Mouse (Mus musculus): Measurements from ENCODE around the gene Mak.

Gene Mak

DNA sequence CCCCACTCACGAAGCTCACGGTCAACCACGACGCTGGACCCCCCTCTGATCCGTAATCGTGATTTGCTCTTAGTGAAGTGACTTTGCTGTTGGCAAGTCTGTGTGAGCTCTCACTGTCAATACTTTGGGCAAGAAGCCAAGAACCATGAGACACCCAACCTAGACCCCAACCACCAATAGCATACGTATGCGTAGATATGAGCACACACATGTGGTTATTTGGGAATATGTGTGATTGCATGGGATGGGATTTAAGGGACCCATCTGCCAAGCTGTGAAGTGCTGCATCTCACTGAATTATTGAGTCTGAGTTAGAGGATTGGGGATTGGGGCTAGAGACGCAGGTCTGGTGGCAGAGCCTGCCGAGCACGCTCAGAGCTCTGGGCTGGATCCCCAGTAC lies 7.9 kb downstream of the Mak start:
- no peak for DNase-seq (ENCODE audit: low spot score)

DNA sequence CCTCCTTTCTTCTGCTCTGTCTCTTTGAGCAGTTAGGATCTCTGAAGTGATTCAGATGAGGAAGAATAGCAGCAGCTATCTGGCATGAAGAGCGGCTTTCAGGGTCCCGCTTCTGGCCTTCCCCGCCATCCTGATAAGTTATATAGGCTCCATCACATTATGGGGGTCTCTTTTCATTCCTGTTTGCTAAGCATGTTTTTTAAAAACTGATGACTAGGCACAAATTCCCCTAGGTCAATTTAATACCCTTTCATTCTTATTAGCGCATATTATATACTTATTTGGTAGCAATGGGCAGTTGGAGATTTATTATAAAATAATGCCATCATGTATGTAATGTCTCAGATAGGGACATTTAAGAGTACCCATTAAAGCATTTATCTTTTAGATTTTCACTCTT lies 11.9 kb downstream of the Mak start:
- DNase-seq (ENCODE audit: low spot score) = no peak

DNA sequence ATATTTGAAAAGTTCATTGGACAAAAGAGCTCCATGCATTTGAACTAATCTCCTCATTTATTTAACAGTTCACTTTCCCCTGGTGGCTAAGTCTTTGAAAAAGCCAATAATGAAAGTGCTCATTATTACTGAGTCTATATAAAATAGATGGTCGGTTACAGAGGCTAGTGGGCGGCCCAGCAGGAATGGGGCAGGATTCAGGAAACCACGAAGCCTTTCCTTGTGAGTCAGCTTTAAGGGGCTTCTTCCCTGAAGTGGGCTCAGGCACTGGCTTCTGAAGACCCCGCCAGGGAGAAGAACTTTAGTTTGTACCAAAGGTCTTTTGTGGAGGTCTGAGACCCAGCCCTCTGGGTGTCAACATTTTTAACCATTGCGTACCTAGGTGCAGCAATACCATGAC lies 27.5 kb downstream of the Mak start:
- DNase-seq (ENCODE audit: low spot score) = no peak

- no peak for DNase-seq (ENCODE audit: low spot score)
Measured at GRCm38 (mm10) chr13:41047280-41047679, 32.2 kb downstream of the Mak start.

DNA sequence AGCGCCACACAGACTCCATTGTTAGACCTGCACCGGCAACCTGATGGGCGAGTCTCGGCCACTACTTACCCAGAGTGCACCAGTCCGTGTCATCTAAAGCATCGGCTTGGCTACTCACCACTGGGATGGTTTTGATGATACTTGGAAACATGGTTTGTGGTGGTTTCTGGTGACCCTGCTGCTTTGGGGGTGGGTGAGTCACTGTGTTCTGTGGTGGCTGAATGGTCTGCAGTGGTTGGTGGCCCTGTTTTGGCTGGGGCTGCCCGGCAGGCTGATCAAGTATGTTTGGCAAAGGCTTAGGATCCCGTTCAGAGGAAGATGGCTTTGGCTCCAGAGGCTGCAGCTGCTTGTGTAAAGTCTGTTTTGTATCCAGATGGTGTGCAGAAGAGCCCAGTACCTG lies 33.6 kb downstream of the Mak start:
- DNase-seq (ENCODE audit: low spot score) = no peak

DNA sequence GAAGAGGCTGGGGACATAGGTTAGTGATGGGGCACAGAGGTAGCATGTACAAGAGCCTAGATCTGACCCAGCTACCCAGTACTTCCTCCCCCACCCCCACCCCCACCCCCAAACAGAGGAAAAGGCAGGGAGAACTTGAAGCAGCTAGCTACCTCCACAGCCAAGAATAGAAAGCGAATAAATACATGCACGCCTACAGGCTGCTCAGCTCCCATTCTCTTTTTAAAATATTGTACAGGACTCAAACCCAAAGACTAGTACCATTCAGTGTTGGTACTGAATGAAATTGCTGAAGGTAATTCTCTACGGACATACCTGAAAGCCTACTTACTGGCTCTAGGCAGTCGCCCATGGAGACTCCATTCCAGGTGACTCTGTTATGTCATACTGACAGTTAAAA lies 37.0 kb downstream of the Mak start:
- no peak for DNase-seq (ENCODE audit: low spot score)

DNA sequence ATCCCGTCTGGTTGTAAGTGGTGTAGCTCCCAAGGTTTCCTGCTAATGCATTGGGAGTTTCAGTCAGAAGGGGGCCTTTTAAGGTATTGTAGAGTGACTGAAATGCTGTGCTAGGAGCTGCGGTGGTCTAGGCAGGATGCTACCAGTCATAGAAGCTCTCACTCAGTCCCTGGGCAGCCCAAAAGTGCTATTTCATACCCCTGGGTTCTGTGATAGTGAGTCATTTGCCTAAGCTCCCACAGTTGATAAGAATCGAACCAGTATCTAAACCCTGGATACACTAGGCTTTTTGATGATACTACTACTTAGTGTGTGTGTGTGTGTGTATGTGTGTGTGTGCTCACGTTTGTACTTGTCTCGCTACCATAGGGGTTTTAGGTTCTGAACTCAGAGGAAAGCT lies 49.4 kb downstream of the Mak start:
- DNase-seq (ENCODE audit: low spot score) = no peak

- DNase-seq (ENCODE audit: low spot score) = no peak
Measured at GRCm38 (mm10) chr13:41022099-41022498, 57.4 kb downstream of the Mak start.

GRCm38 (mm10) chr13:41021607-41022006 lies 57.9 kb downstream of the Mak start:
- no peak for DNase-seq (ENCODE audit: low spot score)

DNA sequence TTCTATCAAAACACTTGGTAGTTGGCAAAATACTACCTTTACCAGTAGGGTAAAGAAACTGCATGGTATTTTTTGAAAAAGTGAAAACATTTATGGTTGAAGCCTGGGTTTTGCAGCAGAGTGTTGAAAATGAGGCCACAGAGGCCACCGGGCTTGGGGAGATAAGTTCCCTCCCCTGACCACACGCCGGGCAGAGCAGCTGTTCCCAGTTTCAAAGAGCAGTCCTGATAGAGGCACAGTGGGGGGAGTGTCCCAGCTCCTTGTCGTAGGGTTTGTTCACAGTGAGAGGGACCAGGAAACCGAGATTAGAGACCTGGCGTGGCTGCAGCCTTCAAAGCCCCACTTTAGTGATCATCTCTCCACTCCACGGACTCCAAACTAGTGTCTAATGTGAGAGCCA lies 59.0 kb downstream of the Mak start:
- DNase-seq (ENCODE audit: low spot score) = no peak

DNA sequence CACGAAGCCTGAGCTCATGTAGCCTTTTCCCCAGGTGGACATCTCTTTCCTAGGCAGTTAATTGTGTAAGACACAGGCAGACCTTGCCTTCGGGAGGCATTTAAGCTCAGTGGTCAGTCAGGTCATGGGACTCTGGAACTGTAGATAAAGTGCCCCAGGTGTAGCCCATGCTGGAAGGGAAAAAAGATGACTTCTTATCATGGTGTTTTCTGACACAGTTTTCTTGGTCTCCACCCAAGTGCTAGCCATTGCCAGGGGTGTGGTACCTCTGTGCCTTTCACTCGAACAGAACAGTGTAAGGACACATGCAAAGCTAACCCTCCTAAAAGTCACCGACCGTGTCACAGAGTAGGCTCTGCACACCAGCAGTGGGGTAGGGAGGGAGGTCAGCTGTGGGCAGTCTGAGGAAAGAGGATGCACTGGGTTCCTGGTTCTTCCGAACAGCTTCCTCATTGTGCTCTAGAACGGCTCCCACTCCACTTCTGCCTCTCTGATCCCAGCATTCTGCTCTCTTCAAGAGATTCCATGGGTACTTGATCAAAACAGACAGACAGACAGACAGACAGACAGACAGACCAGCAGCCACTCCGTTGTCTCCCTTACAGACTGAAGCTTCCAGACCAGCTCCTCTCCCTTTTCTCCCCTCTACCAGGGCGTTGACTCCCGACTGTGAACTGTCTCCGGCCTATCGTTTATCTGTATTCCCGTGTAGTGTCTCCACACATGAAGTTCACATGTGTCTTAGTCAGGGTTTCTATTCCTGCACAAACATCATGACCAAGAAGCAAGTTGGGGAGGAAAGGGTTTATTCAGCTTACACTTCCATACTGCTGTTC lies 60.5 kb downstream of the Mak start:
- no peak for DNase-seq (ENCODE audit: low spot score)

DNA sequence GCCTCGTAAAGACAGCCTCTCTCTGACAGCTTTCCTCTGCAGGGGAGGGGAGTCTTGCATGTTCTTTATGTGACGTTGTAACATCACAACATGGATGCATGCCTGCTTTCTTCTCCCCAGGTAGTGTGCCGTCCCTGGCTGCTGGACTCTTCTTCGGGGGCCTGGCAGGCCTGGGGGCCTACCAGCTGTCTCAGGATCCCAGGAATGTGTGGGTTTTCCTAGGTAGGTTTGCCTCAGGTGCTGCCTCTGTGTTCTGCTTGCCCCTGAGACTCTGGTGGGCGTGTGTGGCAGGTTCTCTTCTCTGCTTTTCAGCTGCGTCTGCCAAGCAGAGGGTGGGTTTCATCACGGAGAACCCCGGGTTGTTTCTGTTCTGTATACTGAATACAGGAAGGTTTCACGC lies 61.3 kb downstream of the Mak start:
- DNase-seq (ENCODE audit: low spot score) = no peak

DNA sequence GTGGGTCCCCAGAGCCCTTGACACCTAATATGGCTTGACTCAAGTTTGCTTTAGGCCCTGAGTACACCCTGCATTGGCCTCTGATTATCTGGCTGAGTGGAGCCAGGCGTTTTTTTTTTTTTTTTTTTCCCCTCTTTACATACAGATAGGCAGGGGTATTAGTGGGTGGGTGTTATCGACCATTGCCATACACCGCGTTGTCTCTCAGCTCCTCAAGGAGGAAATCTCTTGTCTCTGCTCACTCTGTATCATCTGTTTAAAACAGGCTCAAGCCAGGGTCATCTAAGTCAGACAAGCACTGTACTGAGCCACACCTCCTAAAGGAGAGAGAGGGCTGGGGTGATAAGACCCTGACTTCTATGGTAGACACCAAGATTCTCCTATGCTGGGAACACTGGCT lies 61.7 kb downstream of the Mak start:
- DNase-seq (ENCODE audit: low spot score) = no peak

DNA sequence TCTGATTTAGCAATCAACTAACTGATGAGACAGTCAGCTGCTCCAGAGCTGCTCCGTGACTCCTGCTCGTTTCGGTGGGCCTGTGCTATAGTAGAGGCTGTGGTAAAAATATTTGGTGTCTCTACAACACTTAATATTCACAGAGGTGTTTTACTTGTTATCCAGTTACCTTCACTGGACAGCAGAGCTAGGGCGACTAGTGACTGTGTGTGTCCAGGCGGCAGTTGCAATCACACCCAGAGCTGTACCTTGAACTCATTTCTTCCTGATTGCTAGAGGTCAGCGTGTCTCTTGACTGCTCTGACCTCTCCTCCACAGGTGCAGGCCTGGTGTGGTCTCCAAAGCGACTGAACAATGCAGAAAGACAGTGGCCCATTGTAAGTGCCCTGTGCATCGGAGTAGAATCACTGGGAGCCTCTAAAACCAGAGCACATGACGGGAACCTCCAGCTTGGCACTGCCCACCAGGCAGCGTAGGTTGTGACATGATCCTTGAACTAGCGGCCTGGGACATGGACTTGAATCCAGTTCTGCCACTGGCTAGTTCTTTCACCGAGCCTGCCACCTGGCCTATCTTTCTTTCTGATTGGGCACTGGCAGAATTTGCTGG lies 62.6 kb downstream of the Mak start:
- DNase-seq (ENCODE audit: low spot score) = no peak

DNA sequence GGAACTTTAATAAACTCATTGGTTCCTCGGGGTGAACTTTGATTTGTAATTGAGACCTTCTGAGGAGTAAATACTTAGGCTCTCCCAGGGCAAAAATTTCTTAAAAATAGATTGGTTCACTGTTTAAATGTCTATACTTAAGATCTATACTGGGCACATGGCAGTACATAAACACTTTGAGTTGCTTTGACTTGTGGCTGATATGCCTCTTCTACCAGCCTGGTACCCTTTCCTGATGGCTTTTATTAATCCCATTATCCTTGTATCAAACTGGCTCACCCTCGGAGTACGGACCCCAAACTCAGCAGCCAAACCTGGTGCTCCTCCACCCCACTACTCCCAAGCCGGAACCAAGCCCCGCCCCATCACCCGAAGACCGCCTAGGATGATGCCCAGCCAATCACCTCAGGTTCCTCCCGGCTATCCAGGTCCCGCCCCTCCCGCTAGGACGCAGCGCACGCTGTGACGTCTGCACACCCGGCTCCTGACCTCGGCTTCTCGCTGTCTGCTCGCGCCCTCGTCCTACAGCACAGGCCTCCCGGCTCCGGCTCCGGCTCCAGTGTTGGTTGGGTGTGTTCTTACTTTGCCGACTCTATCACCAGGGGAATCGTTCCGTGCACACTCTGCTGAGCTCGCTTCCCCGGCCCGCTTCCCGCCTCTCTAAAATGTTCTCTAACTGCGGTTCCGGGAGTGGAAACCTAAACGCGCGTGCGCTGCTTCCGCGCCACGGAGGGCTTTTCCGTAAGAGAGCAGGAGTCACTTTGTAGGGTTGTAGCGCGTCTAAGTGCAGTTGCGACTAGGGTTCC lies 63.5 kb downstream of the Mak start, which contains the start of gene Tmem14c:
Tmem14c (plus strand) TSS at position 464 of the 806 bp plus-strand sequence.
- peak; percentile 88 for DNase-seq (ENCODE audit: low spot score)

DNA sequence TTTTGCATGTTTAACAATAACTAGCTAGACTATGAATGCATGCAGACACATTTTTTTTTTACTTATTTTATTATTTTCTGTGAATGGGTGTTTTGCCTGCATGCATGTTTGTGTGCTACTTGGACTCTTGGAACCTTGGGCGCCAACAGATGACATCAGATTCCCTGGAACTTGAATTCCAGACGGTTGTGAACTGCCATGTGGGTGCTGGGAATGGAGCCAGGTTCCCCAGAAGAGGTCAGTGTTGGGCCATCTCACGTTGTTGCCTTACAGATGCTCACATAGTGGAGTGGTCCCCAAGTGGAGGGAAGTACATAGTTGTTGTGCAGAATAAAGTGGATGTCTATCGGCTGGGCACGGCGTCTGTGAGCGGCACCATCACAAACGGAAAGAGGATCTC lies 70.6 kb downstream of the Mak start:
- no peak for DNase-seq (ENCODE audit: low spot score)

DNA sequence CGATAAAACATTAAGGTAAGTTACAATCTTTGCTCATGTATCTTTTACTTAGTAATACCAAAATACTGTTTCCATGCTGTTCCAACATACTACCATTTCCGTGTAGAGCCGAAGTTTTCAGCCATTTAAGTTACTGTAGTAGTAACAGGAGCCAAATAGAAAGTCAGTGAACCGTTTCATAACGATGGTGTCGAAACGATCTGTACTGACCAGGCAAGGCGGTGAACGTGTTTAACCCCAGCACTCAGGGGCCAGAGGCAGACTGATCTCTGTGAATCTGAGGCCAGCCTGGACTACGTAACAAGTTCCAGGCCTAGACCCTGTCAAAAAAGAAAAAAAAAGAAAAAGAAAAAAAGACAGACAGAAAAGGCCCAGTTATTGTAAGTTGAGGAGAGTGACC lies 71.2 kb downstream of the Mak start:
- DNase-seq (ENCODE audit: low spot score) = no peak

GRCm38 (mm10) chr13:41006244-41006643 lies 73.3 kb downstream of the Mak start:
- no peak for DNase-seq (ENCODE audit: low spot score)

DNA sequence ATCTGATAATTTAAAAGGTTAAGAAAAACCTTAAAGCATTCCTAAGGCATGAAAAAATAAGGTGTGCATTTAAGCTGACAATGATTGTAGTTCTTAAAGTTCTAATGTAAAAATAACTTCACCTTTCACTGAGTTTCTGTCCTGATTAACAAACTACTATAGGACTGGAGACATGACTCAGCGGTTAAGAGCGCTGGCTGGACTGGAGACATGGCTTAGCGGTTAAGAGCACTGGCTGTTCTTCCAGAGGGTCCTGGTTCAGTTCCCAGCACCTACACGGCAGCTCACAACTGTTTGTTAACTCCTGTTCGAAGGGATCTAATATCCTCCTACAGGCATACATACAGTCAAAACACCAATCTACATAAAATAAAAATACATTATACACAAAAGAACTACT lies 77.5 kb downstream of the Mak start:
- DNase-seq (ENCODE audit: low spot score) = no peak

DNA sequence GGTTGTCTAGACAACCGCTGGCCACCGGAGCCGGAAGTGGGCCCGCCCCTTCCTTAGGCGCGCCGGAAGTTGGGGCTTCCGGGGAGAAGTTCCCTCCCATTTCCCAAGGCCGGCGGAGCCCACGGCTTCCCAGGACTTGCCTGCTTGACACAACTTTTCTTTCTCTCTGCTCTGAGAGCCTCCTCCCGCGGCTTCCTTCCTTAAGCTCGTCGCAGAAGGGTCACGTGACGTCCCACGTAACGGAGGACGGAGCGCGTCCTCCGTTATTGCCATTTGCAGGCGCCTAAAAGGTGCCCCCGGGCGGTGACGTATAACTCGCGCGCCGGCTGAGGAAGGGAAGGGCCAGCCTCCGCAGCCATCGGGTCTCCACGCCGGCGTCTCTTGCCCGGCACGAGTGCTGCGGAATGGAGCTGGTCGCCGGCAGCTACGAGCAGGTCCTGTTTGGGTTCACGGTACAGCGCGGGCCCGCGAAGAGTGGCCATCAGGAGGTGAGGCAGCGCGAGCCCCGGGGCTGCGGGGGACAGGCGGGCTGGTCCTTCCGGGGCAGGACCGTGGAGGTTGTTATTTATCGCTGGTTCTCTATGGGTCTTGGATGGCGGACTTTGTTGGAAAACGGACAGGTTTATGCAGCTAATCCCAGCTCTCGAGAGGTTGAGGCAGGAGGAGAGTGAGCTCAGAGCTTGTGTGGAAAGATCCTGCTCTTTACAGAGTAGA lies 78.4 kb downstream of the Mak start, which contains the start of gene Pak1ip1:
Pak1ip1 (plus strand) TSS at position 98 of the 714 bp plus-strand sequence.
- peak; percentile 91 for DNase-seq (ENCODE audit: low spot score)

GRCm38 (mm10) chr13:41000140-41000925 lies 79.2 kb downstream of the Mak start:
- peak; percentile 58 for DNase-seq (ENCODE audit: low spot score)
